Mouse (Mus musculus): ENCODE measurements around the gene Nup98.

DNA sequence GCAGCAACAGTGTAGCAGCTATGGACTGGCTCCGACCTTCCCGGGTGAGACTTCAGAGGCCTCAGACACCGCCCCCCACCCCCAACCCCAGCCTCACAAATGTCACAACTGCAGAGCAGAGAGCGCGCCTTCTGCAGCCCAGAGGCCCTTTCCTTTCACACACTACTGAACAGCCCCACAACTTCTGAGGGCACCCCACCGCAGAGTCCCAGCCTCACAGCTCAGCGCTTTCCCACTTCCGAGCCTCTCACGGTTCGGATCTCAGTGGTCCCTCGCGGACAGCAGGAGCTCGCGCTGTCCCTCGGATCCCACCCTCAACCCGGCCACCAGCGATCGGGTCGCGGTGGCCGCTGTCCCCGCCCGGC lies 39.5 kb upstream of the Nup98 start:
- TF ChIP-seq CTCF (conservative IDR thresholded peaks at IDR 0.05; ENCODE audit: insufficient read depth, insufficient read length, low read depth, low read length) (no peak), POLR2A (IDR thresholded peaks at IDR 0.05; ENCODE audit: low read depth, low read length) (no peak)
